Mouse (Mus musculus): Measurements from ENCODE around the gene Crygb.

DNA sequence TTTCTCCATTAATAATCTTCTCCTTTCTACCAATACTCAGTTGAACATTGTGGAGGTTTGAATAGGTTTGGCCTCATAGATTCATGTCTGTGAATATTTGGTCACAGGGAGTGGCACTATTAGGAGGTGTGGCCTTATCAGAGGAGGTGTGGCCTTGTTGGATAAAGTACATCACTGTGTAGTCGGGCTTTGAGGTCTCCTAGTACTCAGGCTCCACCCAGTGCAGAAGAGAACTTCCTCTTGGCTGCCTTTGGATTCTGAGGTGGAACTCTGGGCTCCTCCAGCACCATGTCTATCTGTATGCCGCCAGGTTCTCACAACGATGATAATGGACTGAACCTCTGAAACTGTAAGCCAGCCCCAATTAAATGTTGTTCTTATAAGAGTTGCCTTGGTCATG lies 14.9 kb upstream of the Crygb start:
- TF ChIP-seq EP300 (IDR thresholded peaks at IDR 0.05; ENCODE audit: low read depth) (no peak), CTCF (IDR thresholded peaks at IDR 0.05; ENCODE audit: low read depth) (no peak)

Data from liver, embryonic 14.5 days (tissue).